Mouse (Mus musculus): ENCODE results near the gene Dapk3.
"Not testable (repeated sequence)": the region's sequence is repeated elsewhere in the genome, so short reads cannot be mapped to it uniquely, and the experiment has no call there.

Gene Dapk3

DNA sequence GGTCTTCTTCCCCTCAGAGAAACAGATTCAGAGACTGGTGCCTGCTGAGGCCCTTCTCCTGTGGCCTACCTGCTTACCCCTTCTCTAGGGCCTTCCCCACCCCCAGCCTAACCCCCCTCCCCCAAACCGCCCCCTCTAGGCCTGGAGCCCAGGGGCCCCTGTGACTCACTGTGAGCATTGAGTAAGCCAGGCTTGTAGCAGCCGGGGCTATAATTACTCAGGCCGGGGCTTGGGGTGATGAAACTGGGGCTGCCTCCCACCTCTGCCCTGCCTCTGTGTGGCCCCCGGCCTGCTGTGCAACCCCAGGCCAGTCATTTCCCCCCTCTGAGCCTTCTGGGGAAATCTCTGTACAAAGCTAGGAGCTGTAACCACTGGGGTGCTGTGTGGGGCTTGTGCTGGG, 36.5 kb upstream of the Dapk3 start:
- DNase-seq (ENCODE audit: low spot score), result no peak

- no peak for DNase-seq (ENCODE audit: low spot score)
These were observed 31.5 kb upstream of the Dapk3 start for GRCm38 (mm10) chr10:81151261-81151660.

DNA sequence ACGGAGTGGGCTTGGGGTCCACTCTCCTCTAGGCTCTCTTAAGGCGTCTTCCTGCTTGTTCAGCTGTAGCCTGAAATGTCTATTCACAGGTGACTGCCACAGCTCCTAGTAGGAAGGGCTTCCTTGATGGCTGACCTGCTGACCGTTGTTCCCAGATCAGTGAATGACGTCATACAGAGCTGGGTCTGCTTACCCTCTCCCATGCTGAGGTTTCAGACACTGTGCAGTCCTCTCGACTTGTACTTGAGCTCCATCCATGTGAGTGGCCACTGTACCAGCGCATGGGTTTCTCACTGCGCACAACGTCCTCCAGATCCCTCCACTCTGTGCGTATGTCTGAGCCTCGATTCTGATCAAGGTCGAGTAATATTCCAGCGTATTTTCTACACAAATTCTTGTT, 30.2 kb upstream of the Dapk3 start:
- no peak for DNase-seq (ENCODE audit: low spot score)

GRCm38 (mm10) chr10:81154313-81154712, 28.5 kb upstream of the Dapk3 start:
- no peak for DNase-seq (ENCODE audit: low spot score)

DNA sequence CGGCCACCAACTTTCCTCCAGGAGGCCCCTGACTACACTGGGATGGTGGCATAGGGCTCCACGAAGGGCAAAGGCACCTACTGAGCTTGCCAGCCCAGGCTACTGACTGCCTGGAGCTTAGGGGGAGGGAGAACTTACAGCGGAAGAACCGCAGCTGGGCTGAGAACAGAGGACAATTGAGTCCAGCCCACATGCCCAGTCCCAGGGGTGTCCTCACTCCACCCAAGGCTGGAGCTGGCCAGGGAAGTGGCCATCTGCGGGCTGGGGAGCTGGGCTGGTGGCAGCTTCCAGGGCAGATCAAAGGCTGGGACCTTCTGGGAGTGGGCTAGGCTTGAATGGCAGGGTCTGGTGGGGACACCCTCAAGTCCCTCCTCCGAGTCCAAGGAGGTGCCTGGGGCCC, 28.1 kb upstream of the Dapk3 start:
- no peak for DNase-seq (ENCODE audit: low spot score)

- DNase-seq (ENCODE audit: low spot score), result no peak
These were observed 21.0 kb upstream of the Dapk3 start for GRCm38 (mm10) chr10:81161602-81162317.

- no peak for DNase-seq (ENCODE audit: low spot score)
These were observed 20.5 kb upstream of the Dapk3 start for GRCm38 (mm10) chr10:81162318-81162652.

DNA sequence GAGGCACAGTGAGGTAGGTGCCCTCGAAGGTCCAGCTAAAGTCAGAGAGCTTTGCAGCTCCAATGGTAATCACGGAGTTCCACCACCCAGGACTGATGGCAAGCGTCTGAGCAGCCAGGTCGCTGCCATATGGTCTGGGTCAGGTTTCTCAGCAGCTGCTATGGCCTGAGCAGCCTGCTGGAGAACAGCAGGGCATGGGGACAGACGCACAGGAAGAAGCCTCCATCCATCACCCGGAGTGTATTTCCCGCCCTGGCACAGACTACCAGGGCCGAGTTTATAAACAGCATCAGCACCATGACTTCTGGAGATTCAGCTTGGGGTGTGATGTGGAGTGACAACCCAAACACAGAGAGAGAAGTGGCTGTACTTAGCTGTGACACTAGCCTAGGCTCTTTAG, 17.7 kb upstream of the Dapk3 start:
- DNase-seq (ENCODE audit: low spot score), result no peak

DNA sequence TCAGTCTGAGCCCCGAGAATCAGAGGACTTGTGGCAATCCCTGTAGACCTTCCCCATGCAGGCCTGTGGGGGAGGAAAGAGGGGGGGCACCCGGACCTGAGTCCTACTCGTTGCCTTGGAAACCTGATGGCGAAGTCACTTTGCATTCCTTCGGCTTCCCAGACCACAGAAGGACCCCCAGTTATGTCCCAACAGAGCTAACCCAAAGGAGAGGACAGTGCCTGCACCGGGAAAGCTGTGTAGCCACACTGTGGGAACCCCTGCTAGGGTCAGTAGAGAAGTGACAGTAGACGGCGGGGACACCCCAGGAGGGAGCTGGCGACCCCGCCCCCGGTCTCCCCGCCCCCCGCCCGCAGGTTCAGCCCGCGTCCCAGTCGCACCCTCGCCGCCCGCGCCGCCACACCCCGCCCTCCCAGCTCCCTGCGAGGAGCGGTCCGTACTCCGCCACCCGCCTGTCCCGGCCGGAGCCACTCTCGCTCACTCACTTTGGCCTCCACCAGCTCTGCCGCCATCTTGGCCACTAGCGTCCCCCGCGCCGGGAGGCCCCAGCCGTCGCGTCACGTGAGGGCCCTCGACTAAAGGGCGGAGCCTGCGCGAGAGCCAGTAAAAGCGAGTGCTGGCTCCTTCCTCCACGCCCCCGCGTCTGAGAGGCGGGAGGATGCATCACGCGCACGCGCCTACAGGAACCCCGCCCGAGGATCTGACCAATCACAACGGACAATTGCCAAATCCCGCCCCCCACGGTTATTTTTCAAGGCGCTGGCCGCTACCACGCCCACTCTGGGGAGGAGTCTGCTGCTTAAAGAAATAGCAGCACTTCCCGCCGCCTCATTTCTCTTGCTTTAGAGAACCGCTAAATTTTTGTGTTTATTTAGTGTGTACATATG, 15.4 kb upstream of the Dapk3 start, which contains the start of gene Pias4:
Gene Pias4, minus strand, starts transcription at position 724 of the 887 bp plus-strand sequence.
- peak; percentile 100 for DNase-seq (ENCODE audit: low spot score)

- no peak for DNase-seq (ENCODE audit: low spot score)
These were observed 14.7 kb upstream of the Dapk3 start for GRCm38 (mm10) chr10:81168087-81168431.

DNA sequence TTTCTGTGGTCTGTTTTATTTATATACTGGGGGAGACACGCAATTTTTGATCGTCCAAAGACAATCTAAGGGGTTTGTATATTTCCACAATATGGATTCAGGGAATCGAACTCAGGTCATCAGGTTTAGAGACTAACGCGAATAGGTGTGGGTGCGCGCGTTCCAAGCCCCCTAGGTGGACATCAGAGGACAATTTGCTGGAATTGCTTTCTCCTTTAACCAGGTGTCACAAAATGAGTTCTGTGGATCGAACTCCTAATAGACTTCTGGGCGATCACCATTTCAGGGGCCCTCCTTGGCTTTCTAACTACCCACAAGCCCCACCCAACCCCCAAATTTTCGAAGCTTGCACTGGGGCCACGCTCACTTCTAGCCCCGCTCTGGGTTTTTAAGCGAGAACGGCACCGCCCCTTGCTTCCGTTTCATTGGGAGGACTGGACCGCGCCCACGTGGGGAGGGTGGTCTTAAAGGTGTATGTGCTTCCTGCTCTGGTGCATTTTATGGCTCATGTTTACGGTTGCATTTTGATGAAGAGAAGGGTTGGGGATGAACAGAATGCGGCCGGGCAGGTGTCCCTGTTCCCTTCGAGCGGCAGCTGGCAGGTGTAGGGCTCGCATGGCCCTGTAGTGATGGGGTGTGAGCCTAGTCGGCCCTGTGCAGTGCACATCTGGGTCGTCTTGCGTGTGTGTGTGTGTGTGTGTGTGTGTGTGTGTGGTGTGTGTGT, 14.1 kb upstream of the Dapk3 start:
- peak; percentile 83 for DNase-seq (ENCODE audit: low spot score)

DNA sequence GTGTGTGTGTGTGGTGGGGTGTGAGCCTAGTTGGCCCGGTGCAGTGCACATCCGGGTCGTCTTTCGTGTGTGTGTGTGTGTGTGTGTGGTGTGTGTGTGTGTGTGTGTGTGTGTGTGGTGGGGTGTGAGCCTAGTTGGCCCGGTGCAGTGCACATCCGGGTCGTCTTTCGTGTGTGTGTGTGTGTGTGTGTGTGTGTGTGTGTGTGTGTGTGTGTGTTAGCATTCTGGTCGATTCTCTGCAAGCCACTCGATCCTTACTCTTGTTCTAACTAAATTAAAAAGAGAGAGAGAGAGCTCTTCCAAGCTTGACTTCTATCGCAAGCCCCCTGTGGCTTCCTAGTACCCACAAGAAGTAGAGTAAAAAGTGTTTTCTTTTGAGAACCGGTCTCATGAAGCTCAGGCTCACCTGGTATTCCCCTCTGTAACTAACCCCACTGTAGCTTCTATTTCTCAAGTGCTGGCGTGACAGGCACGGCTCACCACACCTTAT, 13.3 kb upstream of the Dapk3 start:
- not testable (repeated sequence) for DNase-seq (ENCODE audit: low spot score)

- peak; percentile 84 for DNase-seq (ENCODE audit: low spot score)
These were observed 9.7 kb upstream of the Dapk3 start for GRCm38 (mm10) chr10:81173132-81173531.

DNA sequence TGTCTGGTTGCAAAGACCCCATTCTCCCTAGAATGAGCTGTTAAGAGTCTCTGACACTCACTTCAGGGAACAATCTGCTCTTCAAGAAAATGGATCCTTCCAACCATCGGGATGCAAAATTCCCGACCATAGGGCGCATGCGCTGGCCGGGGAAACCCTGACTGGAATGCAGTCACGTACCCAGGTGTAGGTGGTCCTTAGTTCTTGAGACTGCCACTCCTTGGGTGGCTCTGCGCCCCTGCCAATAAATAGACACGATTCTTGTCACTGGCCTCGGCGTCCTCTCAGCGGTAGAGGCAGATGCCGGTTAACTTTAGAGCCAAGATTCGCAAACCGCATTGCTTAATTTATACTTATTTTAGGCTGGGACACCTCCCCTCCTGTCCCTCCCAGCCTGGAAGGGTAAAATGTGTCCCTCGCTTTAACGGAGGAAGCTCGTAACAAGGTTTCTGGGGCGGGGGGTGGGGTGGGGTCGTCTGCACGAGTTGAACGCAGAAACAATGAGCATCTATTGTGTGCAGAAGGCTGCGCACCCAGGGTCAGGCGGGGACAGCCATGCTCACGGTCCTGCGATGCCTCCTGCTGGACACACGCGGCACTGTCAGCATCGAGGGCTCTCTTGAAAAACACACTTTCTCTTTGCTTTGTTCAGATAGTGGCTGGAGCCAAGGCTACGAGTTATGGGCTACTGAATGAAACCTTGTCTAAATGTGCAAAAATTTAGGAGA, 8.0 kb upstream of the Dapk3 start:
- peak; percentile 92 for DNase-seq (ENCODE audit: low spot score)

DNA sequence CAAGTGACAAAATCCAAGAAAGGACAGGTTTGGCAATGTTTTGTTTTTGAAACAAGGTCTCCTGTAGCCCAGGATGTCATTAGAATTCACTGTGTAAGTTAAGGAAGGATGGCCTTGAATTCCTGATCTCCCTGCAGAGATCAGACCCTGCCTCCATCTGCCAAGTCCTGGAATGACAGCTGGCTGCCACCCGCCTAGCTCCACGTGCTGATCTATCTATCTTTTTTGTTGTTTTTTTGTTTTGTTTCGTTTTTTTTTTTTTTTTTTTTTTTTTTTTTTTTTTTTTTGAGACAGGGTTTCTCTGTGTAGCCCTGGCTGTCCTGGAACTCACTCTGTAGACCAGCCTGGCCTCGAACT, 7.5 kb upstream of the Dapk3 start:
- DNase-seq (ENCODE audit: low spot score), result not testable (repeated sequence)

- DNase-seq (ENCODE audit: low spot score), result no peak
These were observed 6.8 kb upstream of the Dapk3 start for GRCm38 (mm10) chr10:81175936-81176465.

DNA sequence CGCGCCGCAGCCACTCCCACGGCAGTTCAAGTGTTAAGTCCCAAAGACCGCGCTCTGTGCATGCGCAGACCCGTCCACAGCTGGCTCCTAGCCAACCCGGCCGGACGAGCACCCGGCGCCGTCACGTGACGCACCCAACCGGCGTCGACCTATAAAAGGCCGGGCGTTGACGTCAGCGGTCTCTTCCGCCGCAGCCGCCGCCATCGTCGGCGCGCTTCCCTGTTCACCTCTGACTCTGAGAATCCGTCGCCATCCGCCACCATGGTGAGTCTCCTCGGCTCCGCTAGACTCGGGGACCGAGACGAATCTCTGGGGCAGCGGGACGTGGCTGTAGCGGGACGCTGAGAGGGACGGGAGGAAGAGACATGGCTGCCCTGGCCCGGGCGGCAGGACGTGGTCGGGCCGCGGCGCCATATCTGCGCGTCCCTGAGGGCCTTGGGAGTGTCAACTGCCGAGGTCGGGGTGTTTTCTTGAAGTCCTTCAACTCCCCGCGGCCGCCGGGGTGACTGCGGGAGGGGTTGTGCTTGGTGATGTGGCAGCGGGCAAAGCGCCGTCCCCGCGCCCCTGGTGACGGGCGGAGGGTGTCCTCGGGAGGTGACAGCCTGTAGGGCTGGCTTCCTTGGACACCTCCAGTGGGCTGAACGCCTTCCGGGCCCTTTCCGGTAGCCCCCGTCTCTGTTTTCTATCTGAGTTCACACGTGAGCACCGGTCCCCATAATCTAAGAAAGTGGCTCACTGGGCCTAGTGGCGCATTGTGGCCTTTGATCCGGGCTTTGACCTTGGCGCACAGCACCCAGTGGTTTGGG, 6.1 kb upstream of the Dapk3 start, which contains the start of gene Eef2:
Gene Eef2, plus strand, starts transcription at position 166 of the 806 bp plus-strand sequence.
- DNase-seq (ENCODE audit: low spot score), result peak; percentile 99

DNA sequence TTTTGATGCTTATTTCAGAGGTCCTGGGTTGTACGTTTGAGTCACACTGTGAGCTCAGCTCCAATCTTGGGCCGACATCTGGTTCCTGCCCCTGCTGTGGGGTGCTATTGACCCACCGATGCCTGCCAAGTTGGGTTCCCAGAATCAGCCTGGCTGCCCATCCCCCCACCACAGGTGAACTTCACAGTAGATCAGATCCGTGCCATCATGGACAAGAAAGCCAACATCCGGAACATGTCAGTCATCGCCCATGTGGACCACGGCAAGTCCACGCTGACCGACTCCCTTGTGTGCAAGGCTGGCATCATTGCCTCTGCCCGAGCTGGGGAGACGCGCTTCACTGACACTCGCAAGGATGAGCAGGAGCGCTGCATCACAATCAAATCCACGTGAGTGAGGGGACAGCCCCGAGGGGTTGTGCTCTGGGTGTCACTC, 5.3 kb upstream of the Dapk3 start:
- DNase-seq (ENCODE audit: low spot score), result no peak

- no peak for DNase-seq (ENCODE audit: low spot score)
These were observed 4.7 kb upstream of the Dapk3 start for GRCm38 (mm10) chr10:81177958-81178712.

- DNase-seq (ENCODE audit: low spot score), result no peak
These were observed 3.9 kb upstream of the Dapk3 start for GRCm38 (mm10) chr10:81178927-81179326.

Measured in layer of hippocampus, adult 11-12 months (tissue).